Mouse (Mus musculus): Measurements from ENCODE around the gene Cpd.

- no peak for TF ChIP-seq POLR2A (IDR thresholded peaks at IDR 0.05; ENCODE audit: insufficient read length, low read depth)
- TF ChIP-seq E2F4 (IDR thresholded peaks at IDR 0.05; ENCODE audit: insufficient read depth): no peak
- TF ChIP-seq USF1 (IDR thresholded peaks at IDR 0.05; ENCODE audit: low read depth): no peak
- no peak for TF ChIP-seq MAX (IDR thresholded peaks at IDR 0.05; ENCODE audit: low read depth)
- TF ChIP-seq SRF (IDR thresholded peaks at IDR 0.05; ENCODE audit: control insufficient read depth, insufficient read length, low read depth): no peak
- TF ChIP-seq POLR2AphosphoS2 (IDR thresholded peaks at IDR 0.05; ENCODE audit: insufficient read length, low read depth): no peak
- no peak for TF ChIP-seq REST (IDR thresholded peaks at IDR 0.05; ENCODE audit: insufficient read depth, insufficient read length)
Measured at GRCm38 (mm10) chr11:76824238-76824884, 22.5 kb downstream of the Cpd start.

Data from myocyte (in vitro differentiated cells).